Mouse (Mus musculus) right cerebral cortex, postnatal 10 days (tissue): ENCODE data around the gene Hsd17b14.
A peak's percentile ranks its signal among the peaks of the same experiment; 100 is the strongest.
"Not testable (repeated sequence)": the region's sequence is repeated elsewhere in the genome, so short reads cannot be mapped to it uniquely, and the experiment has no call there.

Source experiments
- DNase-seq, 2 experiments: peaks; one replicate each; pipeline ENCODE4 v3.0.0; 2021; ENCODE audit warnings: low spot score in 2 of 2

Gene Hsd17b14

DNA sequence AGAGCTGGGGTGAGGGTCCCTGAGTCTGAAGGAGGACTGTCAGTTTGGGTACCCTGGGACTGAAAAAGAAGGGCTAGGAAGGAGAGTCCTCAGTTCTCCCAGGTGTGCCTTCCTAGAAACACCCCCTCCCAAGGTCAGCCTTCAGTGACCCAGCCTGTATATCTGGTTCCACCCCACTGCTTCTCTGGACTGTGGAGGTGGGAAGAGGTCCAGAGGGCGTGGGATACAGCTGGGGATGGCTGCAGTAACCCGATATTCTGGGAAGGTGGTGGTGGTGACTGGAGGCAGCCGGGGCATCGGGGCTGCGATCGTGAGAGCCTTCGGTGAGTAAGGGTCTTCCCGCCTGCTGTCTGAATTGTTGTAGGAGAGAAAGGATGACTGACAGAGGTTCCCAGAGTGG lies at the start of gene Hsd17b14:
TSS of gene Hsd17b14 (plus strand) at position 150 of the 400 bp plus-strand sequence.
- no peak for DNase-seq

DNA sequence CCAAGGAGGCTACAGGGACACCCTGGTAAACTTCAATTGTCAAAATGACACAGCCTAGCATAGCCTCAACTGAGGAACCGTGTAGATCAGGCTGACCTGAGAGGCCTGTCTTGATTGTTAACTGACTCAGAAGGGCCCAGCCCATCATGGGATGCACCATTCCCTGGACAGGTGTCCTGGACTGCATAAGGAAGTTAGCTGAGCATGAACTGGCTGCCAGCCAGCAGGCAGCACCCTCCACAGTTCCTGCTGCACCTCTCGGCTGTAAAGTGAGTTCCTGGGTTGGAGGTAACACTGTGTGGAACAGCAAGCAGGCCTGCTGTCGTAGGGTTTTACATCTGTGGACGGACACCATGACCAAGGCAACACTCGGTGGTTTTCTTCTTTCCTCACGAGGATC lies 47.1 kb upstream of the Hsd17b14 start:
- no peak for DNase-seq

DNA sequence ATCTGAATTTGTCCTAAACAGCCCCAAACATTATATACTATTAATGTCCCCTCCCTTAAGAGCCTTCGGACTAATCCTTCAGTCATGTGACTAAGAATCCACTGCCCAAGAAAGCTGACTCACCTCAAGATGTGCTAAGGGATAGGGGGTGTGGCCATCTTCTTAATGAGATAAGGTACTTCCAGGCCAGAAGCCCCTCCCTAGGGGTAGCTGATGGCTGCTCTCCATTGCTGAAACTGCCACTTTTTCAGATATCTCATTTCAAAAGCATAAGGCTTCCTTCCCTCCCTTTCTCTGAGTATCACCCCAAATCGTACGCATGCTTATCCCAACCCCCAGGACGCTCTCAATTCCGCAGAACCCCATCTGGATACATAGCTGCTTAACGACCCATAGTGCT lies 46.1 kb upstream of the Hsd17b14 start:
- DNase-seq, result no peak

DNA sequence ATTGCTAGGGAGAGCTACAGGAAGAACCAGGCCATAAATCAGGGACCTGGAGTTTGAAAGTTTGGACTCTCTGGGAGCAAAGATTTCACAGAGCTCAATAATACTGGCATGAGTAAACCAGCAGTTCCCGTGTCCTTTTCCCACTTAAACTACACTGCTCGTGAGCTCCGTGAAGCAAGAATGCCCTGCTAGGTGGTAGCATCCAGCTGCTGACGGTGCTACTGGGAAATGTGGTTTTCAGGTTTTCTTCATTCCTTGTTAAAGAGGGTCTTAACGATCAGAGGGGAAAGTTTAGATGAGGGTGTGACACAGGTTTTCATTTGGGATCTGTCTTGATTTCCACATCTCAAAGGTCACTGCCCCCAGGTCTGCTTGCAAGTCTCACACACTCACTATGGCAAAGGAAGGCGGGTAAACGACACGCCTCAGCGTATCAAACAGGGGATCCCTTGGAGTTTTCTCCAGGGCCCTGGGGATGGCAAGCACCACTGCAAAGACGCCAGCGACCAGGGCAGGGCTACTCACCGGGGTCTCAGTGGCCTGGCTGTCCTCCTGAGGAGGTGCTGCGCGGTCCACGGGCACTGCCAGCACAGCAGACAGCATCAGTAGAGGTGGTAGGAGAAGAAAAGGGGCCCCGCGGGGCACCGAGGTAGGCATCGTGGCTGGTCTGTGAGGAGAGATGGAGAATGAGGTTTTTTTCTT lies 45.4 kb upstream of the Hsd17b14 start:
- no peak for DNase-seq

DNA sequence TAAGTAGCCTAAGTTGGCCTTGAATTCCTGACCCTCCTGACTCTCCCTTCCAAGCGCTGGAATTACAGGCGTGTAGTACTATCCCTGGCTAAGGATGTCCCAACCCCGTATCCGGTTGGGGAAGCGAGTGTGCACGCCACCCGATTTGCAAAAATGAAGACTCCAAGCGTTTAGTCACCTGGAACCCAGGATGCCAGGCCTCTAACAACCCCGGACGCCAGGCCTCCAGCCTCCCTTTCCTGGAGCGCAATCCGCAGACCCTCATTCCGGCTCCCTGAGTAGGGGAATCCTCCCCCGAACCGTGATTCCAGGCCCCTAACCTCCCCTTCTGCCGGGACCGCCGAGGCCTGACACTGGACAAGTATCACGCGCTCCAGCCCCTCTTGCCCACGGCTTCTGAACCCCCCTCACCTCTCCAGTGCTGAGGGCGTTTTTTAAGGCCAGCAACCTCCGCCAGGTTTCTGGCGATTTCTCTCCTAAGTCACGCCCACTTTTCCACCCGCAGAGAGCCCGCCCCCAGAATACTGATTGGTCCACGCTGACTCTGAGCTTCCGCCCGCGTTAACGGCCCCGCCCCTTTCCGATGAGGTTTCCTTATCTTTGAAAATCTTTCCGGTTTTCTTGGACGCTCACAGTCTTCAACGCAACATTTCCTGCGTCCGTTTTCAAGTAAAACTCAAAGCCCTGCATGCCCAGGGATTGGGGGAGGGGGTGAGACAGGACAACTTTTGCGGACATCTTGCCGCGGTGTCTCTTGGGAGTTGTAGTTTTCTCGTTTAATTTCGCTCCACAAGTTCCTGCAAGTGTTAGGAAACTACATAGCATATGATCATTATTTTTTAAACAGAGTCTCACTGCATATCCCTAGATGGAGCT lies 44.5 kb upstream of the Hsd17b14 start, which contains the start of gene Nucb1:
TSS of gene Nucb1 (minus strand) at position 495 of the 876 bp plus-strand sequence.
- DNase-seq, result peak; percentile 92 to 93

DNA sequence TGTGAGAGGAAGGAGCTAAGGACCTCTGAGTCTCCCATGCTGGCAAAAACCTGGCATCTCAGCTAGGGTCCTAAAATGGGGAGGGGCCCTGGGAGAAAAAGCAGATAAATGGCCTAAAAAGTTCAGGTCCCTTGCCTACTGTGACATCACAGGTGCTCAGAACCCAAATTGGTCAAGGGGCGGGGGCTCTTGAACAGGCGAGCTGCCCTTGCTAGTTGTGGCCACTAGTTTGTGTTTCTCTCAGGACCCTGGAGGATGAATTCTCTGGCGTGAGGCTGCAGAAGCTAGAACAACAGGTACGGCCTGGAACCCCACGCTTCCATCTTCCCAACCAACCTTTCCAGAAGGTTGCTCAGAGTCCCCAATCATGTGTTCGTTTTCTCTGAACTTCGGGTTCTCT lies 40.3 kb upstream of the Hsd17b14 start:
- no peak for DNase-seq

DNA sequence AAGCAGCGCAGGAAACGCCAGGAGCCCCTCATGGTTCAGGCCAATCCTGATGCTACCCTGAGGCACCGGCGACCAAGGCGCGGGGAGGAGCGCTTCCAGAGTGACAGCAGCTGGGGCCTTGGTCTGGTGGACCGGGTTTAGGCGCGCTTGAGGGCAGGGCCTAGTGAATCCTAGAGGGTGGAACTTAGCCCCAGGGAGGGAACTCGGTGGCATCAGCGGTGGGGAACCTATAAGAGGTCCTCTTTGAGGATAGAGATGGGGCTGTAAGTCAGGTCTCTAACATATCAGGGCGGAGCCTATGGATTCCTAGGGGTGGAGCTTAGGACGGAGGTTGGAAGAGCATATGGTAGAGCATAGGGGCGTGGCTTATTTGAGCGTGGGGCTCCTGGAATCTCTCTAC lies 39.3 kb upstream of the Hsd17b14 start:
- DNase-seq, result no peak

DNA sequence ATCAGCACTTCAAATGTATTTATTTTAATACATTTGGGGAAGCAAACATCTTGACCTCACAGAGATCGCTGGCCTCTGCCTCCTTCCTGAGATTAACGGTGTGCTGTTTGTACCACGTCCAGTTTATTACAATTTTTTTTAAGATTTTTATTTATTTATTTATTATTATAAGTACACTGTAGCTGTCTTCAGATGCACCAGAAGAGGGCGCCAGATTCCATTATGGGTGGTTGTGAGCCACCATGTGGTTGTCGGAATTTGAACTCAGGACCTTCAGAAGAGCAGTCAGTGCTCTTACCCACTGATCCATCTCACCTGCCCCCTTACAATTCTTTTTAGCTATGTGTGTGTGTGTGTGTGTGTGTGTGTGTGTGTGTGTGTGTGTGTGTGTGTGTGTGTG lies 37.8 kb upstream of the Hsd17b14 start:
- not testable (repeated sequence) for DNase-seq

DNA sequence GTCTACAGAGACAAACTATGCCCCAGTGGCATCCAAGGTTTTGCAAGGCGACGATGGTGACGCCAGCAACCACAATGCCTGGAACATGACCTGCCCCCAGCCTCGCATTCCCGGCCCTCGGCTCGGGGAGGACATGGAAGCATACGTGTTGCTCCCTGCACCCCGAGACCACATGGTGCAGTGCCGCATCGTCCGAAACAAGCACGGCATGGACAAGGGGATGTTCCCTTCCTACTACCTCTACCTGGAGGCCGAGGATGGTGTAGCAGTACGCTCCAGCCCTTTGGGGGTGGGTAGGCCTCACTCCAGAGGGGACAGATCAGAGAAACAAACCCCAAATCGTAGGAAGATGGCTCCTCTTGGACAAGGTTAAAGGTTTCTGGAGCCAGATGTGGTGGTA lies 36.1 kb upstream of the Hsd17b14 start:
- no peak for DNase-seq

DNA sequence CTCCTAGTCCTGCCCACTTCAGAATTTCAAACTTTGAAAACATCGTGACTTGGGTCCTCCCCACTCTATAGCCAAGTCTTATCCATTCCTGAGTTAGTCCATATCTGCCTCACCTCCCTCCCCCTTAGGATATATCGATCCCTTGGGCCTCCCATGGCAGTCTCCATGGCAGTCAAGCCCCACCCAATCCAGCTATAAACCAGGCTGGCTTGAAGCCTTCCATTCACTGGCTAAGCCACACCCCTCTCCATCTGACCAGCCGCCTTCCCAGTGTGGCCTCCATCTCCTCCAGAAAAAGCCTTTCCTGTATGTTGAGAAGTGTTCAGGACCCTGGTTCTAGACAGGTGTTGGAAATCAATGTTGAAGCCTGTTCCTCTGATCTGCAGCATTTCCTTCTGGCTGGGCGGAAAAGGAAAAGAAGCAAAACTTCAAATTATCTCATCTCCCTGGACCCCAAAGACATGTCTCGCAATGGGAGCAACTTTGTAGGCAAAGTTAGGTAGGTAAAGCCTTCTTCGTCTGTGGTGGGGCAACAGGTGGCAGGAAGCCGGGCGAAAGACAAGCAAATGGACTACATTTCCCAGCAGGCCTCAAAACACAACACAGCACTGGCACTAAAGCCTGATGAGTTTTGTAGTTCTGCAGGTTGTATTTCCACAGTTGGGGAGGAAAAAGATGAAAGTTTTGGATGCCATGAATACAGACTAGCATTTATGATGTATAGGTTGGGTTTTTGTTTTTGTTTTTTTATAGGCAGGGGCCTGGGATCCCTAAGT lies 35.2 kb upstream of the Hsd17b14 start:
- DNase-seq, result no peak

DNA sequence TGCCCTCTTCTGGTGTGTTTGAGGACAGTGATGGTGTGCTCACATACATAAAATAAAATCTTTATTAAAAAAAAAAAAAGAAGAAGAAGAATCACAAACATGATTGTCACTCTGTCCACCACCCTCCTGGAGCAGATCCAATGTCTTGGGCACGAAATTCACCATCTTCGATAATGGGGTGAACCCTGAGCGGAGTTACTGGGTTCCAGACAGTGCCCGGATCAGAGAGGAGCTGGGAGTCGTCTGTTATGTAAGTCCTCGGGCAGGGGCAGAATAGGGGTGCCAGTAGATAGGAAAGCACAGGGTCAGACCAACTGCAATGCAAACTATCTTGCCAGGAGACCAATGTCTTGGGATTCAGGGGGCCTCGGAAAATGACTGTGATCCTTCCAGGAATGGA lies 34.1 kb upstream of the Hsd17b14 start:
- DNase-seq, result no peak

DNA sequence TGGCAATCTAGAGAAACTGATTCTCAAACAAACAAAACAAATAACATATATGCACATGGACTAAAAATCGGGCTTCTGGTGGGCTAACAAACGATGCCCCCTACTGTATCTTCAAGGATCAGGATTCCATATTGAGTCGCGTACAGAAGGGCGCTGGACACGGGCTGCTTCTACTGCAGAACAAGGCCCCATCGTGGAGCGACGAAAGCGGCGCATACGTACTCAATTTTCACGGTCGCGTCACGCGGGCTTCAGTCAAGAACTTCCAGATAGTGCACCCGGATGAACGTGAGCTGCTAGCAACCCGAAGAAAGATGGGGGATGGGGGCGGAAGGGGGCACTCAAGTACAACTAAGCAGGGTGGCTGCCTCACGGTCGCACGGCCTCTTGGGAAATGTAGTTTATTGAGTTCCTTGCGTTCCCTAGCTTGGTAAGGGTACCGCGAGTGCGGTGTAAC lies 32.9 kb upstream of the Hsd17b14 start:
- DNase-seq, result peak; percentile 95 to 97

DNA sequence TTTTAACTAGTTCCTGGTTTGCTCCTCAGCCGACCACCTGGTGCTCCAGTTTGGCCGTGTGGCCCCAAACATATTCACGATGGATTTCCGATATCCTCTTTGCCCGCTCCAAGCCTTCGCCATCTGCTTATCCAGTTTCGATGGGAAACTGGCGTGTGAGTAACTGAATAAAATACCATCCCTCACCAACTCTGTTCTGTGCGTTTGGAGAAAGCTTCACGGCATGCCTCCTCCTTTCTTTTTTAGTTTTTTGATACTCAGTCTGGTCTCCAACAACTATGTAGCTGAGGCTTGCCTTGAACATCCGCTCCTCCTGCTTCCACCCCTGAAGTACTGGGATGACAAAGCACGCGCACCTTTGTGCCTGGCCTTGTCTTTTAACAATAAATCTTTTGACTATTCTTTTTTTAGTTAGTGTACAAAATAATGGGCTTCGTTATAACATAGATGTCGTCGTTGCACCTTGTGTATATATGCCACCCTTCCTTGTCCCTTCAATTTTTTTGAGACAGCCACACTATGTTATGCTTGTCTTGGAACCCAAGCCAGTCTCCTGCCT lies 32.4 kb upstream of the Hsd17b14 start:
- no peak for DNase-seq

DNA sequence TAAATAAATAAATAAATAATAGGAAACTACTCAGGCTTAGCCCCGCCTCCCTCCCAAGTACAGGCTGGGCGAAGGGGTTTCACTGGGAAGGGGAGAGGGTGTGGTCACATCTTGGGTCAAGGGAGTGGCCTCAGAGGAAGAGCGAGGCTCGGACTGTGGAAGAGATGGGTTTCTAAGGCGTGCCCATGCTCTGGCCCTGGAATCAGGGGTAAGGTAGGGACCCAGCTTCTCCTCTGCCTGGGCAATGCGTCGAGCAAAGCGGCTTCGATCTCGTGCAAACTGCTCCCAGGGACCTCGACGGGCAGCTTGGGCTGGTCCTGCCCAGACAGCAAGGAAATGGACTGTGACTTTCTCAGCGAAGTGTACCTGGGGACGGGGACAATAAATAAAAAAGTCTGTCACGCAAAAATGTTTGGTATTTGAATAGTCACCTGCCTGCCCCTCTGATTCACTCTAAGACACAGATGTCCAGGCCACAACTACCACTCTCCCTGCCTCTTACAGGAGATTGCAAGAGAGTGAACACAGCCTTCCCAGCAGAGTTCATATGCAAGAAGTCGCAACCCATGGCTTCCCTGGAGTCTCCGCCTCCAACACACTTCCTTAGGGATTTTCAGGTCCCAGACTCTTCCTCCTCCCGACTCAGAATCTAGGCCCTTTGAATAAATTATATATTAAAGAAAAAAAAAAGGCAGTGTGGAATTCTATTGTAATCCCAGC lies 31.6 kb upstream of the Hsd17b14 start:
- DNase-seq, result no peak

DNA sequence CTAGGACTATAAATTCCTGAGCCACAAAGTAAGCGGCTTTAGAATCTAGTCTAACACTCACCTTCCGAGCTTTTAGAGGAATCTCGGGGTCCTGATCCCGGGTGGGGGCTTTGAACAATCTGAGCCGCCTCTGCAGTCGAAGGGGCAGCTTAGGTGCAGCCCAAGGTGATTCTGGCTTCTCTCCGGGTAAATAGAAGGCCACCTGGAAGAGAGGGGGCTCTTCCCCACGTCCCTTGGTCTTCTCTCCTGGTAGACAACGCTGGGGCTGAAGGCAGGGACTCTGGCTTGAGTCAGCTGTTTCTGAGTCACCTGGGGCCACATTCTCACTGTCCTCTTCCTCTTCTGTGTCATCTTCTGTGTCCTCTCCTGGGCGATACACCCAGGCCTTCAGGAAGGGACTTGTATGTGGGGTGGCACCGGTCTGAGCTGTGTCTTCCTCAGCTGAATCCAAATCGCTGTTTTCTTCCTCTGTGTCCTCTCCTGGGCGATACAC lies 31.0 kb upstream of the Hsd17b14 start:
- no peak for DNase-seq

DNA sequence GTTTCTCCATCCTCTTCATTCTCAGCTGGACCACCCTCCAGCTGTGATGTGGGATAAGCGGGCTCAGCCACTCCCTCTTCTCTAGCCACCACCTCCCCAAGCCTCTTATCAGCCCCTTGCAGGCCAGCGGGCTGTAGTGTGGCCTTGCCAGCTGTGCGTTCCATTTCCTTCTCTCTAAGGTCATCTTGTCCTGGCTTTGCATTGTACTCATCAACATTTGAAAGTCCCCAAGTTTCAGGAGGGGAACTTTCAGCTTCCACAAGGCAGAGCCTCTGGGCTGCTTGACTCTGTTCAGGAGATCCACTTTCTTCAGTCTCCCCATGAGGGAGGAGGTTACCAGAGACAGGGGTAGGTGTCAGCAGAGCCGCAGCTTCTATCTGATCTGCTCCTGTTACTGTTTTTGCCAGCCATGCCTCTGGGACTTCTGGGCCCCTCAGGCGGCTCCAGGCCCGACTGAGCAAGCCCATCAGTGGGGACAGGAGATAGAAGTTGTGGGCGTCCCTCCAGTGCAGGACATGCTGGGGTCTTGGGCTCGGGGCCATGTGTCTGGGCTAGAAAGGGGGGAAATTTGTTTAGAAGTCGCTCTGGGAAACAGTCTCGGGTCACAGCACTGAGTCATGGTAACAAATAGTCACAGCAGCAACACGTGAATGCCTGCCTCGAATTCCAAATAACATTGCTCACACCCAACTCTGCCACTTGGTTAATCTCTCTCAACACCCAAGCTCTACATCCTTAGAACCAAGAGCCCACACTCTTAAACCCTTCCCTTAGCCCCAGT lies 29.7 kb upstream of the Hsd17b14 start:
- DNase-seq, result no peak

DNA sequence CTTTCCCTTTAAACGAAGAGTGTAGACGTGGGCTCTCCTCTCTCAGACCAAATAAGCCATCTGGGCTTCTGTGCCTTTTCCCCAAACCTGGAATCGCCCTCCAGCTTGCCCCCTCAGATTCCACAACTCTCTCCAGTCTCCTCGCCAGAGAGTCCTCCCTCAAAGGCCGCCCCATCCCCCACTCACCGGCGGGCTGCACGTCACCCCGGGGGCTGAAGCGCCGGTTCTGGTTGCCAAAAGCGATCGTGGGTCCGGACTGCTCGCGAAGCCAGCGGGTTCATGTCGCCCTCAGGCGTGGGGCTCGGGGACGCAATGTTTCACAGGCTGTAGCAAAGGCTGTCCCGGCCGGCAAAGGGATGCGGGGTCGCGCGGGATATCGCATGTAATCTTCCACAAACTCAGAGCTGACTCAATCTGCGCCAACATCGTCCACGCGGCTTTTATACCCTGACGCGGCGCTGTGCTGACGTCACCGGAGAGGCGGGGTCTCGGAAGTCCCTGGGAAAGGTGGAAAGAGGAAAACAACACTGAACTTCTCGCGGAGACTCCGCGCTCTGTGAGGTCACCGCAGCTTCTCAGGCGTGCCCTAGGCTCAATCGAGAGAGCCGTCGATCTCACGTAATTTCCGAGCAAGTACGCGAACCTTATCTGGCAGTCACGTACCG lies 28.8 kb upstream of the Hsd17b14 start, which contains the start of the genes Ppp1r15a and Plekha4:
TSS of gene Ppp1r15a (minus strand) at position 460 of the 665 bp plus-strand sequence.
TSS of gene Plekha4 (plus strand) at position 522 of the 665 bp plus-strand sequence.
- peak; percentile 95 to 96 for DNase-seq

DNA sequence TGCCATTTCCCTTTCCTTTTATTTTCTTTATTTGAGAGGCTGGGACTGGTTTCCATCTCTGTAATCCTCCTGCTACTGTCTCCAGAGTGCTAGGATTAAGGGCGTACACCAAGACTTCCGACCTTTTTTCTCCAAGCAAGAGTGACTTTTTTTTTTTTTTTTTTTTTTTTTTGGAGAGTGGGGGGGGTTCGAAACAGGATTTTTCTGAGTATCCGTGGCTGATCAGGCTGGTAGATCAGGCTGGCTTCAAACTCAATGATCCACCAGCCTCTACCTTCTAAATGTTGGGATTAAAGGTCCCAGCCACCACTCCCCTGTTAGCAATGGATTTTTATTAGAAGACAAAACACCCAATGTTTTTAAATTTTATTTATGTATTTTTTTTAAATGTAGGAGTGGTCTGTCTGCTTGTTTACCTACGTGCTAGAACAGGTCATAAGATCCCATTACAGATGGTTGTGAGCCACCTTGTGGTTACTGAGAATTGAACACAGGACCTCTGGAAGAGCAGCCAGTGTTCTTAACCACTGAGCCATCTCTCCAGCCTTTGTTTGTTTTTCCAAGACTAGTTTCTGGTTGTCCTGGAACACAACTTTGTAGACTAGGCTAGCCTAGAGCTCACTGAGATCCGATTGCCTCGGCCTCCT lies 28.1 kb upstream of the Hsd17b14 start:
- no peak for DNase-seq

DNA sequence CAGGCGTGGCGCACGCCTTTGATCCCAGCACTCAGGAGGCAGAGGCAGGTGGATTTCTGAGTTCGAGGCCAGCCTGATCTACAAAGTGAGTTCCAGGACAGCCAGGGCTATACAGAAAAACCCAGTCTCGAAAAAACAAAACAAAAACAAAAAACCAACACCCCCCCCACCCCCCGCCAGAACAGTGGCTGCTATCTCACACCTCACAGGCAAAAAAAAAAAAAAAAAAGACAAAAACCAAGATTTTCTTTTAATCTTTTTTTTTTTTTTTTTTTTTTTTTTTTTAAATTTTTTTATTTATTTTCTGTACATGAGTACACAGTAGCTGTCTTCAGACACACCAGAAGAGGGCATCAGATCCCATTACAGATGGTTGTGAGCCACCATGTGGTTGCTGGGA lies 27.5 kb upstream of the Hsd17b14 start:
- not testable (repeated sequence) for DNase-seq
